Mouse (Mus musculus) lung, postnatal 25 days (tissue): ENCODE measurements around the gene Cox20.
A peak's percentile ranks its signal among the peaks of the same experiment; 100 is the strongest.
"Not testable (repeated sequence)": the region's sequence is repeated elsewhere in the genome, so short reads cannot be mapped to it uniquely, and the experiment has no call there.

Source experiments
- DNase-seq: peaks from one replicate; pipeline ENCODE4 v3.0.0; 2022; ENCODE audit warnings: low spot score

Gene Cox20

GRCm38 (mm10) chr1:178320038-178320722, 1.2 kb downstream of the Cox20 start:
- DNase-seq, result no peak

- DNase-seq, result no peak
Measured at GRCm38 (mm10) chr1:178320723-178321590, 2.0 kb downstream of the Cox20 start.

GRCm38 (mm10) chr1:178321730-178322357, 2.9 kb downstream of the Cox20 start:
- DNase-seq, result no peak

GRCm38 (mm10) chr1:178323235-178323634, 4.3 kb downstream of the Cox20 start:
- no peak for DNase-seq

GRCm38 (mm10) chr1:178324568-178324967, 5.6 kb downstream of the Cox20 start:
- no peak for DNase-seq

- no peak for DNase-seq
Measured at GRCm38 (mm10) chr1:178326357-178326756, 7.4 kb downstream of the Cox20 start.

- no peak for DNase-seq
Measured at GRCm38 (mm10) chr1:178326950-178327349, 8.0 kb downstream of the Cox20 start.

GRCm38 (mm10) chr1:178329017-178329416, 10.1 kb downstream of the Cox20 start:
- no peak for DNase-seq

GRCm38 (mm10) chr1:178329946-178330345, 11.0 kb downstream of the Cox20 start:
- no peak for DNase-seq

GRCm38 (mm10) chr1:178335860-178336261, 16.9 kb downstream of the Cox20 start:
- DNase-seq, result peak; percentile 22

- peak; percentile 96 for DNase-seq
Measured at GRCm38 (mm10) chr1:178336289-178336775, 17.4 kb downstream of the Cox20 start.

- peak; percentile 9 for DNase-seq
Measured at GRCm38 (mm10) chr1:178336777-178337481, 18.0 kb downstream of the Cox20 start.

GRCm38 (mm10) chr1:178337551-178338317, 18.8 kb downstream of the Cox20 start, which contains the start of gene Hnrnpu:
Hnrnpu (minus strand) TSS chr1:178337797.
- peak; percentile 95 for DNase-seq

GRCm38 (mm10) chr1:178338318-178338641, 19.4 kb downstream of the Cox20 start:
- DNase-seq, result peak; percentile 34

- no peak for DNase-seq
Measured at GRCm38 (mm10) chr1:178340213-178340612, 21.3 kb downstream of the Cox20 start.

GRCm38 (mm10) chr1:178341435-178341834, 22.5 kb downstream of the Cox20 start:
- no peak for DNase-seq

GRCm38 (mm10) chr1:178342063-178342462, 23.1 kb downstream of the Cox20 start:
- DNase-seq, result no peak

- DNase-seq, result no peak
Measured at GRCm38 (mm10) chr1:178342612-178343011, 23.7 kb downstream of the Cox20 start.

GRCm38 (mm10) chr1:178344071-178344805, 25.3 kb downstream of the Cox20 start:
- DNase-seq, result not testable (repeated sequence)

- DNase-seq, result no peak
Measured at GRCm38 (mm10) chr1:178350792-178351191, 31.9 kb downstream of the Cox20 start.
